Mouse (Mus musculus): ENCODE results near the gene Haus8.

DNA sequence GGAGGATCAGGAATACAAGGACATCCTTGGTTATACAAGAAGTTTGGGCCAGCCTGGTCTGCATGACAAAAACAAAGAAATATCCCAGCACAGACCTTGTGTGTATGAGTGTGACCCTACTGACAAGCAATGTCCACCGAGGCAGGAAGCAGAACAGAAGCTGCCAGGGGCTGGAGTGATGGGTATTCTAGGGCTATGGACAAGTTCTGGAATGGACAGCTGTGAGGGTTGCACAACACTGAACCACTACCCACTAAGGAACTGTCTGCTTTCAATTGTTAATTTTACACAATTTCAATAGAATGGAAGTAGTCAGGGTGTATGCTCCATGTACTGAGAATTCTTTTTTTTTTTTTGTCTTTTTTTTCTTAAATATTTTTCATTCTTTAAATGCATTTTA lies 24.5 kb downstream of the Haus8 start:
- TF ChIP-seq TBP (conservative IDR thresholded peaks at IDR 0.05; ENCODE audit: low read depth, low read length), result no peak
- no peak for TF ChIP-seq RAD21 (IDR thresholded peaks at IDR 0.05; ENCODE audit: low read depth, low read length)
- TF ChIP-seq ZKSCAN1 (IDR thresholded peaks at IDR 0.05; ENCODE audit: borderline replicate concordance, low read depth, low read length), result no peak
- TF ChIP-seq MYC (IDR thresholded peaks at IDR 0.05; ENCODE audit: low read depth, low read length), result no peak
- no peak for TF ChIP-seq POLR2A (IDR thresholded peaks at IDR 0.05; ENCODE audit: low read depth, low read length)
- no peak for TF ChIP-seq RCOR1 (conservative IDR thresholded peaks at IDR 0.05; ENCODE audit: low read depth, low read length)

Data from CH12.LX (cell line).